Mouse (Mus musculus) CH12.LX (cell line): ENCODE measurements at regions not wholly inside any gene's neighbourhood (a gene's known extent, or its start where the extent isn't known, plus 50 kb on each side); places are given as distances from the start of the nearest gene placed in this dataset.

Source experiments
- DNase-seq: peaks from one replicate; pipeline ENCODE4 v3.0.0-alpha.2; 2013; ENCODE audit errors: extremely low read depth
- H3K27ac ChIP-seq: 2 replicates; pipeline ENCODE4 v1.5.1; 2012; ENCODE audit warnings: low read depth, mild to moderate bottlenecking, control low read depth, moderate library complexity; ENCODE audit not compliant: insufficient read depth
- H3K27me3 ChIP-seq: replicated peaks from 2 replicates; pipeline ENCODE3; 2012; ENCODE audit warnings: inconsistent platforms
- H3K36me3 ChIP-seq, 2 experiments: replicated peaks in 1 of 2; 2 replicates each; pipeline versions ENCODE3 to v1.6.1; 2012; ENCODE audit warnings: inconsistent platforms in 1 of 2, low read length in 1 of 2, mild to moderate bottlenecking in 1 of 2, mixed read lengths in 1 of 2, moderate library complexity in 1 of 2; ENCODE audit not compliant: control insufficient read depth in 1 of 2, insufficient read depth in 1 of 2
- H3K4me1 ChIP-seq, 2 experiments: 2 replicates each; pipeline ENCODE4 v1.6.1; 2012; ENCODE audit warnings: inconsistent platforms in 1 of 2, moderate library complexity in 1 of 2; ENCODE audit not compliant: insufficient read depth in 2 of 2, control insufficient read depth in 1 of 2
- H3K4me2 ChIP-seq: 2 replicates; pipeline ENCODE4 v1.6.1; 2012; ENCODE audit warnings: low read depth, mild to moderate bottlenecking, control low read depth; ENCODE audit not compliant: poor library complexity, insufficient read depth, severe bottlenecking
- H3K4me3 ChIP-seq, 3 experiments: fragments of 150-350 bp in 1 of 3; sonication (generic) in 1 of 3; replicated peaks in 1 of 3; 2 replicates each; pipeline versions ENCODE3 to v1.5.1; 2011 to 2012; ENCODE audit warnings: low read depth in 2 of 3, low read length in 2 of 3, mild to moderate bottlenecking in 2 of 3, moderate library complexity in 2 of 3, control low read depth in 1 of 3, improper control_type of control experiment in 1 of 3, inconsistent platforms in 1 of 3, mixed read lengths in 1 of 3; ENCODE audit not compliant: poor library complexity in 1 of 3
- H3K79me2 ChIP-seq: replicated peaks from 2 replicates; pipeline ENCODE4 v1.6.1; 2012; ENCODE audit warnings: mild to moderate bottlenecking, moderate library complexity; ENCODE audit not compliant: control insufficient read depth, poor library complexity, insufficient read depth, severe bottlenecking; ENCODE audit errors: extremely low read depth
- H3K9ac ChIP-seq: 2 replicates; pipeline ENCODE4 v1.6.1; 2012; ENCODE audit warnings: low read depth, mild to moderate bottlenecking, control low read depth, moderate library complexity; ENCODE audit not compliant: insufficient read depth
- H3K9me3 ChIP-seq: replicated peaks from 2 replicates; pipeline ENCODE3; 2012; ENCODE audit warnings: low read length, inconsistent platforms, mixed read lengths
- CHD1 ChIP-seq: IDR thresholded peaks from 2 replicates; pipeline ENCODE4 v1.6.1; 2012; ENCODE audit warnings: low read depth, low read length, improper control_type of control experiment, inconsistent platforms
- CHD2 ChIP-seq: IDR thresholded peaks from 2 replicates; pipeline ENCODE4 v1.6.1; 2011; ENCODE audit warnings: low read length, improper control_type of control experiment
- CTCF ChIP-seq, 2 experiments: IDR thresholded peaks in 1 of 2; conservative IDR thresholded peaks in 1 of 2; 2 replicates each; pipeline ENCODE4 v1.5.1; 2011 to 2012; ENCODE audit warnings: low read depth in 2 of 2, low read length in 2 of 2, improper control_type of control experiment in 1 of 2, inconsistent platforms in 1 of 2, mild to moderate bottlenecking in 1 of 2, moderate library complexity in 1 of 2
- E2F4 ChIP-seq: IDR thresholded peaks from 2 replicates; pipeline ENCODE4 v1.6.1; 2011; ENCODE audit warnings: low read depth, low read length, improper control_type of control experiment; ENCODE audit not compliant: insufficient replicate concordance
- ELF1 ChIP-seq: IDR thresholded peaks from 2 replicates; pipeline ENCODE4 v1.6.1; 2014; ENCODE audit warnings: low read depth, mild to moderate bottlenecking, inconsistent platforms, low read length, improper control_type of control experiment
- ETS1 ChIP-seq: conservative IDR thresholded peaks from 2 replicates; pipeline ENCODE4 v1.6.1; 2012; ENCODE audit warnings: low read depth, mild to moderate bottlenecking, inconsistent platforms, low read length, improper control_type of control experiment, moderate library complexity
- GABPA ChIP-seq: IDR thresholded peaks from 2 replicates; pipeline ENCODE4 v1.6.1; 2012; ENCODE audit warnings: low read depth, low read length, improper control_type of control experiment, inconsistent platforms; ENCODE audit not compliant: insufficient replicate concordance
- IRF4 ChIP-seq: IDR thresholded peaks from 2 replicates; pipeline ENCODE4 v1.6.1; 2014; ENCODE audit warnings: low read depth, mild to moderate bottlenecking, inconsistent platforms, low read length, improper control_type of control experiment
- JUN ChIP-seq: IDR thresholded peaks from 2 replicates; pipeline ENCODE4 v1.6.1; 2011; ENCODE audit warnings: low read depth, mild to moderate bottlenecking, low read length, improper control_type of control experiment, moderate library complexity; ENCODE audit not compliant: insufficient read depth
- KAT2A ChIP-seq: IDR thresholded peaks from 2 replicates; pipeline ENCODE4 v1.6.1; 2012; ENCODE audit warnings: low read length, improper control_type of control experiment, inconsistent platforms; ENCODE audit not compliant: insufficient replicate concordance
- MAFK ChIP-seq: IDR thresholded peaks from 2 replicates; pipeline ENCODE4 v1.6.1; 2011; ENCODE audit warnings: low read length, improper control_type of control experiment; ENCODE audit not compliant: insufficient replicate concordance
- MAX ChIP-seq: IDR thresholded peaks from 2 replicates; pipeline ENCODE4 v1.6.1; 2011; ENCODE audit warnings: low read length, improper control_type of control experiment
- MAZ ChIP-seq: IDR thresholded peaks from 2 replicates; pipeline ENCODE4 v1.6.1; 2012; ENCODE audit warnings: low read depth, mild to moderate bottlenecking, inconsistent platforms, low read length, improper control_type of control experiment, moderate library complexity
- MXI1 ChIP-seq: IDR thresholded peaks from 2 replicates; pipeline ENCODE4 v1.6.1; 2011; ENCODE audit warnings: mild to moderate bottlenecking, low read depth, low read length, improper control_type of control experiment
- NELFE ChIP-seq: IDR thresholded peaks from 2 replicates; pipeline ENCODE4 v1.6.1; 2011; ENCODE audit warnings: low read depth, low read length, improper control_type of control experiment
- NRF1 ChIP-seq: IDR thresholded peaks from 2 replicates; pipeline ENCODE4 v1.6.1; 2014; ENCODE audit warnings: low read depth, mild to moderate bottlenecking, inconsistent platforms, low read length, improper control_type of control experiment, moderate library complexity
- PAX5 ChIP-seq: IDR thresholded peaks from 2 replicates; pipeline ENCODE4 v1.6.1; 2012; ENCODE audit warnings: low read length, inconsistent platforms, mixed read lengths
- POLR2A ChIP-seq: IDR thresholded peaks from 2 replicates; pipeline ENCODE4 v1.6.1; 2011; ENCODE audit warnings: low read depth, mild to moderate bottlenecking, improper control_type of control experiment, low read length
- RAD21 ChIP-seq: IDR thresholded peaks from 2 replicates; pipeline ENCODE4 v1.6.1; 2011; ENCODE audit warnings: low read depth, mild to moderate bottlenecking, low read length, improper control_type of control experiment, moderate library complexity
- RCOR1 ChIP-seq: conservative IDR thresholded peaks from 2 replicates; pipeline ENCODE4 v1.6.1; 2012; ENCODE audit warnings: low read depth, mild to moderate bottlenecking, inconsistent platforms, low read length, improper control_type of control experiment
- SIN3A ChIP-seq: IDR thresholded peaks from 2 replicates; pipeline ENCODE4 v1.6.1; 2012; ENCODE audit warnings: low read length, improper control_type of control experiment, inconsistent platforms
- SMC3 ChIP-seq: IDR thresholded peaks from 2 replicates; pipeline ENCODE4 v1.6.1; 2011; ENCODE audit warnings: low read depth, low read length, improper control_type of control experiment
- TBP ChIP-seq: conservative IDR thresholded peaks from 2 replicates; pipeline ENCODE4 v1.6.1; 2011; ENCODE audit warnings: low read depth, low read length, improper control_type of control experiment
- TCF12 ChIP-seq: IDR thresholded peaks from 2 replicates; pipeline ENCODE4 v1.6.1; 2014; ENCODE audit warnings: low read depth, mild to moderate bottlenecking, inconsistent platforms, low read length, improper control_type of control experiment
- UBTF ChIP-seq: IDR thresholded peaks from 2 replicates; pipeline ENCODE4 v1.6.1; 2012; ENCODE audit warnings: low read depth, mild to moderate bottlenecking, inconsistent platforms, low read length, improper control_type of control experiment, moderate library complexity
- USF1 ChIP-seq: IDR thresholded peaks from 2 replicates; pipeline ENCODE4 v1.6.1; 2014; ENCODE audit warnings: low read depth, mild to moderate bottlenecking, inconsistent platforms, low read length, improper control_type of control experiment
- ZMIZ1 ChIP-seq: IDR thresholded peaks from 2 replicates; pipeline ENCODE4 v1.6.1; 2012; ENCODE audit warnings: low read depth, mild to moderate bottlenecking, inconsistent platforms, low read length, improper control_type of control experiment
- ZNF384 ChIP-seq: IDR thresholded peaks from 2 replicates; pipeline ENCODE4 v1.6.1; 2012; ENCODE audit warnings: low read depth, low read length, improper control_type of control experiment, inconsistent platforms
- dilution Hi-C: fragments of 300-500 bp; cut with MboI; formaldehyde crosslinking; loops from 2 replicates; pipeline ENCODE4 v1.14.3; 2020; ENCODE audit warnings: low sequenced_read_pairs; ENCODE audit not compliant: extremely low pct_unique_long_range_greater_than_20kb, extremely low pct_ligation_motif_present
- in situ Hi-C: fragments of 300-500 bp; cut with MboI; formaldehyde crosslinking; loops from 3 replicates; pipeline ENCODE4 v1.14.3; 2019; ENCODE audit warnings: low sequenced_read_pairs, low pct_ligation_motif_present, low pct_unique_long_range_greater_than_20kb, mixed read lengths

DNA sequence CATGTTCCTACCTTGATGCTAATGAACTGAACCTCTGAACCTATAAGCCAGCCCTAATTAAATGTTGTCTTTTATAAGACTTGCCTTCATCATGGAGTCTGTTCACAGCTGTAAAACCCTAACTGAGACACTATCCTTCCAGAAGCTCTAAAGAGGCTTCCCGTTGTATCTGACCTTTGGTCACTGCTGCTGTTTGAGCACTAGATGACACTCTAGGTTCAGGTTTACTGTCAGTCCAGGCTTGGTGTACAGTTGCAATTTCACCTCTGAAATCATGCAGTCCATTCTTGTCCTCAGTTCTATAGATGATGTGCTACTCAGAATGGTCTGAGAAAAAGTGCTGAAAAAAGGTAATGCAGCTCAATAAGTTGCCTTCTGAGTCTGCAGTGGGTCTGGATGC is 221.9 kb upstream of the Zpld1 start (continued):
- no peak; the same call in none of the 2 replicates for TF ChIP-seq RAD21
- TF ChIP-seq RCOR1, result 0 out of 2 replicates have a peak, but pooled peaks have one; percentile 24
- TF ChIP-seq IRF4, result 0 out of 2 replicates have a peak, but pooled peaks have one; percentile 30
- peak; percentile 11; the same call in 1 of the 2 replicates for TF ChIP-seq ELF1
- TF ChIP-seq POLR2A, result no peak
- no peak for TF ChIP-seq USF1
- TF ChIP-seq MXI1, result peak; percentile 32; the same call in 1 of the 2 replicates
- peak; percentile 64; the same call in 1 of the 2 replicates for TF ChIP-seq CHD1
- TF ChIP-seq NELFE, result peak; percentile 69; the same call in 1 of the 2 replicates
- 0 out of 2 replicates have a peak, but pooled peaks have one; percentile 32 for TF ChIP-seq MAX
- no peak for TF ChIP-seq UBTF
- peak; percentile 95 to 99 for TF ChIP-seq CTCF (conservative IDR thresholded peaks at IDR 0.05 in 1 of 2, IDR thresholded peaks at IDR 0.05 in 1 of 2; ENCODE audit: low read depth in 2 of 2, low read length in 2 of 2)
- TF ChIP-seq NRF1, result 0 out of 2 replicates have a peak, but pooled peaks have one; percentile 28
- peak; percentile 63; the same call in 1 of the 2 replicates for TF ChIP-seq MAZ
- TF ChIP-seq SIN3A, result peak; percentile 73
- TF ChIP-seq MAFK, result no peak; the same call in 1 of the 2 replicates
- TF ChIP-seq ZNF384, result peak; percentile 26; the same call in 1 of the 2 replicates
- no peak for TF ChIP-seq ZMIZ1
- no peak for TF ChIP-seq GABPA
- TF ChIP-seq SMC3, result peak; percentile 100
- no peak for TF ChIP-seq ETS1

DNA sequence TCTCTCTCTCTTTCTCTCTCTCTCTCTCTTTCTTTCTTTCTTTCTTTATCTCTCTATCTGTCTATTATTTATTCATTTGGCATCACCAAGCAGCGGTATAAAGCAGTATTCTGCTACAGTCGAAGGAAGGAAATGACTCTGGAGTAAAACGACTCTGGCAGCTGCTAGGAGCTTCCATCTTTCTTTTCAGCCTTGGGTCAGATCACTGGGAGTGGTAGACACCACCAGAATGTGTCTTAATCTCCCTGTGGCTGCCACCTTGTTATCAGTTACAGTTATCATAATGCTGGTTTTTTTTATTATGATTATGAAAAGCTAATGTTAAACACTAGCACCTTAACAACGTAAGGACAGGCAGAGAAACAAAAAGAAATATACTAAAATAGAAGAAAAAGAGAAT is 219.2 kb upstream of the Zpld1 start:
- in situ Hi-C loops (no loop called here), dilution Hi-C loops (no loop called here)
- no peak overlapping the region for H3K9ac ChIP-seq
- H3K36me3 ChIP-seq, result no peaks in the 10 kb centered on the region
- TF ChIP-seq E2F4 (no peak), PAX5 (no peak), ETS1 (no peak), POLR2A (no peak), ZNF384 (no peak), MAZ (no peak), TCF12 (no peak), SMC3 (no peak), CHD2 (no peak), NRF1 (no peak), JUN (no peak), RCOR1 (no peak), TBP (no peak), IRF4 (no peak), SIN3A (no peak), CTCF (conservative IDR thresholded peaks at IDR 0.05 in 1 of 2, IDR thresholded peaks at IDR 0.05 in 1 of 2; ENCODE audit: low read depth in 2 of 2, low read length in 2 of 2) (no peak), KAT2A (no peak), NELFE (no peak), MAFK (no peak)
- TF ChIP-seq, all 38 proteins: peak for 0
- no peaks in the 10 kb centered on the region for H3K79me2 ChIP-seq
- H3K27me3 ChIP-seq, result no peaks in the 10 kb centered on the region
- no peak for DNase-seq
- no peak overlapping the region for H3K4me2 ChIP-seq
- H3K27ac ChIP-seq, result no peak overlapping the region
- no peaks in the 10 kb centered on the region for H3K9me3 ChIP-seq
- H3K4me1 ChIP-seq, result peaks cover 5% of the 10 kb centered on the region in 2 experiments
- H3K4me3 ChIP-seq, result no peak overlapping the region
